ENCODE assay signal across 15 mouse cellular contexts in genomic region chr4:83988314-83988713, GRCm38 (mm10).
DNase-seq lines count a peak whose midpoint lies in the region; ATAC-seq lines count a peak whose summit lies in the region.
"Had no signal": no experiment of that assay in that cellular context is flagged by ENCODE, and none has a peak within 500 bp of the region (broad histone marks: within the 10 kb centered on the region; RNA-seq: fewer than 3 reads in every experiment).

No protein-coding gene starts in this region.

- 32% methylated on average over 5 of the region's 5 CpGs for WGBS in heart, embryonic 15.5 days
- WGBS in lung, embryonic 16.5 days, result 28% methylated on average over 5 of the region's 5 CpGs
- WGBS in embryonic facial prominence, embryonic 14.5 days, result 10% methylated on average over 4 of the region's 5 CpGs

- DNase-seq in heart, adult 8-10 months (ENCODE audit: low spot score), result no peak
- no peak for DNase-seq in lung, postnatal 4 days
- peak; percentile 91 for DNase-seq in embryonic facial prominence, embryonic 14.5 days (ENCODE audit: low spot score)
- DNase-seq in right cerebral cortex, postnatal 14 days, result no peak
- DNase-seq: cerebellum, adult 11 months; gastrocnemius, postnatal 10 days; right cerebral cortex, postnatal 25 days; thymus, postnatal 25 days had no signal

- no peaks in the 10 kb centered on the region for H3K27me3 ChIP-seq in heart, embryonic 15.5 days
- H3K27me3 ChIP-seq in lung, embryonic 16.5 days (ENCODE audit: control insufficient read depth, insufficient read depth, low read depth, low read length), result no peaks in the 10 kb centered on the region
- H3K27me3 ChIP-seq in embryonic facial prominence, embryonic 14.5 days (replicated peaks; ENCODE audit: control insufficient read depth, insufficient read depth, low read length), result no peaks in the 10 kb centered on the region
- H3K27me3 ChIP-seq: hindbrain, embryonic 15.5 days; liver, embryonic 12.5 days had no signal

- H3K36me3 ChIP-seq in heart, embryonic 15.5 days, result no peaks in the 10 kb centered on the region
- no peaks in the 10 kb centered on the region for H3K36me3 ChIP-seq in lung, embryonic 16.5 days (ENCODE audit: control insufficient read depth, insufficient read depth, low read length)
- H3K36me3 ChIP-seq in embryonic facial prominence, embryonic 14.5 days (ENCODE audit: control insufficient read depth, insufficient read depth, low read length), result no peaks in the 10 kb centered on the region
- H3K36me3 ChIP-seq: hindbrain, embryonic 15.5 days; liver, embryonic 12.5 days had no signal

- ATAC-seq in heart, embryonic 15.5 days (replicated peaks; ENCODE audit: insufficient number of reproducible peaks, insufficient read depth, low FRiP score, low read depth), result 0 out of 2 replicates have a peak, but pooled peaks have one; percentile 44
- no peak for ATAC-seq in lung, embryonic 16.5 days (ENCODE audit: low read depth)
- ATAC-seq in embryonic facial prominence, embryonic 14.5 days (ENCODE audit: low read depth), result peak; percentile 68; the same call in 1 of the 2 replicates
- peak; percentile 9 for ATAC-seq in megakaryocyte progenitor cell, adult 5-6 weeks (replicated peaks; ENCODE audit: poor library complexity)
- ATAC-seq: forebrain, embryonic 16.5 days; liver, embryonic 12.5 days had no signal

- peaks cover 20% of the 10 kb centered on the region for H3K4me1 ChIP-seq in heart, embryonic 15.5 days (replicated peaks)
- H3K4me1 ChIP-seq in lung, embryonic 16.5 days (replicated peaks; ENCODE audit: control insufficient read depth, insufficient read depth, low read length), result peaks cover 24% of the 10 kb centered on the region
- peaks cover 40% of the 10 kb centered on the region for H3K4me1 ChIP-seq in embryonic facial prominence, embryonic 14.5 days (ENCODE audit: control insufficient read depth, insufficient read depth, low read length)

- no peaks in the 10 kb centered on the region for H3K9me3 ChIP-seq in heart, embryonic 15.5 days (replicated peaks)
- no peaks in the 10 kb centered on the region for H3K9me3 ChIP-seq in lung, embryonic 16.5 days (ENCODE audit: control insufficient read depth, low read length)
- H3K9me3 ChIP-seq in embryonic facial prominence, embryonic 14.5 days (ENCODE audit: control insufficient read depth, low read length), result no peaks in the 10 kb centered on the region
- H3K9me3 ChIP-seq: hindbrain, embryonic 15.5 days; liver, embryonic 12.5 days had no signal

- H3K4me3 ChIP-seq in heart, embryonic 15.5 days, result no peak overlapping the region
- H3K4me3 ChIP-seq in lung, embryonic 16.5 days (ENCODE audit: low read length), result no peak overlapping the region
- no peak overlapping the region for H3K4me3 ChIP-seq in embryonic facial prominence, embryonic 14.5 days (ENCODE audit: low read depth, low read length)
- H3K4me3 ChIP-seq: hindbrain, embryonic 15.5 days; liver, embryonic 12.5 days had no signal

- no peak overlapping the region for H3K4me2 ChIP-seq in heart, embryonic 15.5 days
- no peak overlapping the region for H3K4me2 ChIP-seq in lung, embryonic 16.5 days (ENCODE audit: low read depth, low read length)
- peak overlapping the region; percentile 26; the same call in 1 of the 2 replicates for H3K4me2 ChIP-seq in embryonic facial prominence, embryonic 14.5 days (ENCODE audit: low read depth, low read length)
- H3K4me2 ChIP-seq: hindbrain, embryonic 15.5 days; liver, embryonic 12.5 days had no signal

- peak overlapping the region; percentile 61 for H3K27ac ChIP-seq in heart, embryonic 15.5 days
- 0 out of 2 replicates have a peak overlapping the region, but pooled peaks have one; percentile 7 for H3K27ac ChIP-seq in lung, embryonic 16.5 days (ENCODE audit: low read length)
- peak overlapping the region; percentile 86 for H3K27ac ChIP-seq in embryonic facial prominence, embryonic 14.5 days (replicated peaks; ENCODE audit: low read depth, low read length)
- H3K27ac ChIP-seq: hindbrain, embryonic 15.5 days; liver, embryonic 12.5 days; macrophage had no signal

- H3K9ac ChIP-seq in heart, embryonic 15.5 days, result no peak overlapping the region
- no peak overlapping the region for H3K9ac ChIP-seq in lung, embryonic 16.5 days (ENCODE audit: low read length)
- H3K9ac ChIP-seq in embryonic facial prominence, embryonic 14.5 days (ENCODE audit: low read depth, low read length), result no peak overlapping the region; the same call in 1 of the 2 replicates
- H3K9ac ChIP-seq: hindbrain, embryonic 15.5 days; liver, embryonic 12.5 days had no signal

Comparison
In these comparisons a context has a peak if more than half of its experiments do, and no peak if none do; other contexts are left out.
1. H3K27ac ChIP-seq: peak in every context shown above with its lines; median percentile 86 in embryonic facial prominence, embryonic 14.5 days; 61 in heart, embryonic 15.5 days; 7 in lung, embryonic 16.5 days.